Mouse (Mus musculus): ENCODE results near the gene Blvrb. TPM values are rescaled to one million over a fixed set of nuclear protein-coding genes. Genes with fewer than 3 reads are reported as not detected.

Blvrb gene
- total and polyA plus RNA-seq, 2 experiments from 2014 or later = 19.7 to 23.4 TPM

GRCm38 (mm10) chr7:27455273-27455672, 7.5 kb downstream of the Blvrb start:
- no peak for TF ChIP-seq CTCF (IDR thresholded peaks at IDR 0.05; ENCODE audit: low read depth)
- H3K36me3 ChIP-seq (ENCODE audit: insufficient read depth, low read length) = no peaks in the 10 kb centered on the region
- no peaks in the 10 kb centered on the region for H3K27me3 ChIP-seq (ENCODE audit: insufficient read depth, low read length)
- H3K4me2 ChIP-seq (ENCODE audit: low read depth, low read length) = no peak overlapping the region
- ATAC-seq (no peak), DNase-seq (ENCODE audit: low spot score) (no peak)
- H3K9ac ChIP-seq (replicated peaks; ENCODE audit: low read length) = no peak overlapping the region
- H3K4me3 ChIP-seq (ENCODE audit: low read length) = no peak overlapping the region
- WGBS = 88% methylated on average over 3 of the region's 3 CpGs
- H3K4me1 ChIP-seq (ENCODE audit: insufficient read depth, low read length) = no peaks in the 10 kb centered on the region
- H3K9me3 ChIP-seq (ENCODE audit: low read length) = no peaks in the 10 kb centered on the region
- no peak overlapping the region for H3K27ac ChIP-seq

GRCm38 (mm10) chr7:27458614-27459013, 10.8 kb downstream of the Blvrb start:
- no peaks in the 10 kb centered on the region for H3K36me3 ChIP-seq (ENCODE audit: insufficient read depth, low read length)
- H3K9ac ChIP-seq (replicated peaks; ENCODE audit: low read length) = no peak overlapping the region
- ATAC-seq (no peak), DNase-seq (ENCODE audit: low spot score) (no peak)
- H3K27me3 ChIP-seq (ENCODE audit: insufficient read depth, low read length) = no peaks in the 10 kb centered on the region
- no peak overlapping the region for H3K4me2 ChIP-seq (ENCODE audit: low read depth, low read length)
- no peak overlapping the region for H3K27ac ChIP-seq
- WGBS = 88% methylated on average over 4 of the region's 4 CpGs
- TF ChIP-seq CTCF (IDR thresholded peaks at IDR 0.05; ENCODE audit: low read depth) = no peak
- H3K4me1 ChIP-seq (ENCODE audit: insufficient read depth, low read length) = no peaks in the 10 kb centered on the region
- no peaks in the 10 kb centered on the region for H3K9me3 ChIP-seq (ENCODE audit: low read length)
- H3K4me3 ChIP-seq (ENCODE audit: low read length) = no peak overlapping the region

GRCm38 (mm10) chr7:27459640-27460039, 11.9 kb downstream of the Blvrb start:
- ATAC-seq = no peak
- H3K9me3 ChIP-seq (ENCODE audit: low read length) = no peaks in the 10 kb centered on the region
- no peak for DNase-seq (ENCODE audit: low spot score)
- no peak overlapping the region for H3K4me2 ChIP-seq (ENCODE audit: low read depth, low read length)
- H3K27me3 ChIP-seq (ENCODE audit: insufficient read depth, low read length) = no peaks in the 10 kb centered on the region
- H3K4me1 ChIP-seq (ENCODE audit: insufficient read depth, low read length) = no peaks in the 10 kb centered on the region
- WGBS = 91% methylated on average over 5 of the region's 5 CpGs
- no peaks in the 10 kb centered on the region for H3K36me3 ChIP-seq (ENCODE audit: insufficient read depth, low read length)
- H3K27ac ChIP-seq = no peak overlapping the region
- H3K9ac ChIP-seq (replicated peaks; ENCODE audit: low read length) = no peak overlapping the region
- TF ChIP-seq CTCF (IDR thresholded peaks at IDR 0.05; ENCODE audit: low read depth) = no peak
- no peak overlapping the region for H3K4me3 ChIP-seq (ENCODE audit: low read length)

- ATAC-seq (no peak), DNase-seq (ENCODE audit: low spot score) (no peak)
- H3K9me3 ChIP-seq (ENCODE audit: low read length) = no peaks in the 10 kb centered on the region
- H3K4me2 ChIP-seq (ENCODE audit: low read depth, low read length) = no peak overlapping the region
- TF ChIP-seq CTCF (IDR thresholded peaks at IDR 0.05; ENCODE audit: low read depth) = no peak
- H3K27me3 ChIP-seq (ENCODE audit: insufficient read depth, low read length) = no peaks in the 10 kb centered on the region
- H3K36me3 ChIP-seq (ENCODE audit: insufficient read depth, low read length) = no peaks in the 10 kb centered on the region
- H3K9ac ChIP-seq (replicated peaks; ENCODE audit: low read length) = no peak overlapping the region
- H3K4me3 ChIP-seq (ENCODE audit: low read length) = no peak overlapping the region
- 84% methylated on average over 6 of the region's 6 CpGs for WGBS
- no peak overlapping the region for H3K27ac ChIP-seq
- H3K4me1 ChIP-seq (ENCODE audit: insufficient read depth, low read length) = no peaks in the 10 kb centered on the region
These were observed 12.7 kb downstream of the Blvrb start for GRCm38 (mm10) chr7:27460477-27460876.

GRCm38 (mm10) chr7:27467648-27468047, 19.9 kb downstream of the Blvrb start:
- DNase-seq (ENCODE audit: low spot score) = peak; percentile 21

GRCm38 (mm10) chr7:27471390-27472120, 23.8 kb downstream of the Blvrb start:
- Histone ChIP-seq H3K27me3 (ENCODE audit: insufficient read depth, low read length) (no peaks in the 10 kb centered on the region), H3K9me3 (ENCODE audit: low read length) (no peaks in the 10 kb centered on the region), H3K27ac (no peak overlapping the region), H3K4me3 (ENCODE audit: low read length) (no peak overlapping the region), H3K4me2 (ENCODE audit: low read depth, low read length) (no peak overlapping the region), H3K36me3 (ENCODE audit: insufficient read depth, low read length) (peaks cover 3% of the 10 kb centered on the region; the same call in 1 of the 2 replicates), H3K9ac (replicated peaks; ENCODE audit: low read length) (no peak overlapping the region), H3K4me1 (ENCODE audit: insufficient read depth, low read length) (no peaks in the 10 kb centered on the region)
- no peak for TF ChIP-seq CTCF (IDR thresholded peaks at IDR 0.05; ENCODE audit: low read depth)
- no peak for ATAC-seq
- DNase-seq (ENCODE audit: low spot score) = no peak
- 93% methylated on average over 11 of the region's 11 CpGs for WGBS

More at GRCm38 (mm10) chr7:27467648-27468047, 19.9 kb downstream of the Blvrb start:
- Histone ChIP-seq H3K4me3 (ENCODE audit: low read length) (no peak overlapping the region), H3K27me3 (ENCODE audit: insufficient read depth, low read length) (no peaks in the 10 kb centered on the region), H3K36me3 (ENCODE audit: insufficient read depth, low read length) (no peaks in the 10 kb centered on the region), H3K4me1 (ENCODE audit: insufficient read depth, low read length) (no peaks in the 10 kb centered on the region), H3K27ac (no peak overlapping the region), H3K4me2 (ENCODE audit: low read depth, low read length) (no peak overlapping the region), H3K9me3 (ENCODE audit: low read length) (no peaks in the 10 kb centered on the region), H3K9ac (replicated peaks; ENCODE audit: low read length) (no peak overlapping the region)
- no peak for ATAC-seq
- 32% methylated on average over 4 of the region's 4 CpGs for WGBS
- no peak for TF ChIP-seq CTCF (IDR thresholded peaks at IDR 0.05; ENCODE audit: low read depth)

GRCm38 (mm10) chr7:27472596-27472995, 24.8 kb downstream of the Blvrb start:
- Histone ChIP-seq H3K4me3 (ENCODE audit: low read length) (peak overlapping the region; percentile 49), H3K9ac (replicated peaks; ENCODE audit: low read length) (peak overlapping the region; percentile 28; the same call in 1 of the 2 replicates), H3K27ac (peak overlapping the region; percentile 85), H3K36me3 (ENCODE audit: insufficient read depth, low read length) (peaks cover 7% of the 10 kb centered on the region; the same call in 1 of the 2 replicates), H3K4me2 (ENCODE audit: low read depth, low read length) (peak overlapping the region; percentile 63), H3K27me3 (ENCODE audit: insufficient read depth, low read length) (no peaks in the 10 kb centered on the region), H3K4me1 (ENCODE audit: insufficient read depth, low read length) (no peaks in the 10 kb centered on the region), H3K9me3 (ENCODE audit: low read length) (no peaks in the 10 kb centered on the region)
- TF ChIP-seq CTCF (IDR thresholded peaks at IDR 0.05; ENCODE audit: low read depth) = no peak
- 38% methylated on average over 7 of the region's 7 CpGs for WGBS
- DNase-seq (ENCODE audit: low spot score) (no peak), ATAC-seq (no peak)

Data from hindbrain, postnatal 0 days (tissue).